Mouse (Mus musculus) limb, embryonic 14.5 days (tissue): ENCODE measurements around the gene Cd44. TPM values are rescaled to one million over a fixed set of nuclear protein-coding genes. Genes with fewer than 3 reads are reported as not detected.

Source experiments
- ATAC-seq: fragments of 200-750 bp; cut with Nextera tagmentation; 2 replicates; pipeline ENCODE4 v1.8.0; 2017; ENCODE audit warnings: low read depth, moderate number of reproducible peaks, moderate TSS enrichment; ENCODE audit not compliant: low FRiP score
- DNase-seq: peaks from one replicate; pipeline ENCODE4 v3.0.0-alpha.2; 2015; ENCODE audit warnings: low spot score
- H3K27ac ChIP-seq: fragments of 300-500 bp; sonication (generic); replicated peaks from 2 replicates; pipeline ENCODE4 v1.5.1; 2014; ENCODE audit warnings: low read depth, mild to moderate bottlenecking, low read length, moderate library complexity, mixed read lengths
- H3K27me3 ChIP-seq: fragments of 300-500 bp; sonication (generic); 2 replicates; pipeline ENCODE4 v1.6.1; 2014; ENCODE audit warnings: low read length, mixed read lengths; ENCODE audit not compliant: control insufficient read depth, insufficient read depth
- H3K36me3 ChIP-seq: fragments of 300-500 bp; sonication (generic); 2 replicates; pipeline ENCODE4 v1.6.1; 2014; ENCODE audit warnings: mild to moderate bottlenecking, low read length, moderate library complexity, mixed read lengths; ENCODE audit not compliant: control insufficient read depth, insufficient read depth
- H3K4me1 ChIP-seq: fragments of 300-500 bp; sonication (generic); 2 replicates; pipeline ENCODE4 v1.6.1; 2014; ENCODE audit warnings: antibody characterized with exemption, low read length, mixed read lengths; ENCODE audit not compliant: control insufficient read depth, insufficient read depth
- H3K4me2 ChIP-seq: fragments of 300-500 bp; sonication (generic); replicated peaks from 2 replicates; pipeline ENCODE4 v1.6.1; 2014; ENCODE audit warnings: low read depth, mild to moderate bottlenecking, low read length, moderate library complexity; ENCODE audit not compliant: severe bottlenecking
- H3K4me3 ChIP-seq: fragments of 300-500 bp; sonication (generic); replicated peaks from 2 replicates; pipeline ENCODE4 v1.5.1; 2014; ENCODE audit warnings: low read length
- H3K9ac ChIP-seq: fragments of 300-500 bp; sonication (generic); 2 replicates; pipeline ENCODE4 v1.6.1; 2014; ENCODE audit warnings: mild to moderate bottlenecking, low read depth, low read length, moderate library complexity; ENCODE audit not compliant: severe bottlenecking
- H3K9me3 ChIP-seq: fragments of 300-500 bp; sonication (generic); 2 replicates; pipeline ENCODE4 v1.6.1; 2016; ENCODE audit warnings: low read length; ENCODE audit not compliant: control insufficient read depth
- POLR2A ChIP-seq: fragments of 200-500 bp; IDR thresholded peaks from 2 replicates; pipeline ENCODE4 v1.8.0; 2012; ENCODE audit warnings: inconsistent platforms, mild to moderate bottlenecking, moderate library complexity, borderline replicate concordance; ENCODE audit not compliant: insufficient read depth, insufficient read length; ENCODE audit errors: extremely low read depth
- WGBS: fragments of 180-500 bp; shearing (Covaris S2); extraction: QIAGEN DNeasy Blood & Tissue Kit; methylation state at CpG from one replicate; pipeline ENCODE4 v1.1.7; 2014; 5-methylcytosine and 5-hydroxymethylcytosine counted together
- polyA plus RNA-seq, 2 experiments: library from polyadenylated mRNA; depleted of rRNA in 1 of 2; stranded (reverse) in 1 of 2; unstranded in 1 of 2; fragments of >200 nt; fragmentation: Nextera tagmentation in 1 of 2; extraction: Ambion mirVana in 1 of 2; gene quantifications; 2 replicates each; pipeline versions ENCODE4 v1.2.1 to v1.2.3; 2012 to 2014

Cd44 gene
- polyA plus RNA-seq, 2 experiments, result 29.3 to 46.3 TPM

- no peaks in the 10 kb centered on the region for H3K4me1 ChIP-seq
- no peak for TF ChIP-seq POLR2A
- H3K4me3 ChIP-seq, result no peak overlapping the region
- no peak overlapping the region for H3K9ac ChIP-seq
- ATAC-seq (no peak), DNase-seq (no peak)
- no peaks in the 10 kb centered on the region for H3K36me3 ChIP-seq
- no peak overlapping the region for H3K4me2 ChIP-seq
- WGBS, result 87% methylated on average over 3 of the region's 3 CpGs
- no peak overlapping the region for H3K27ac ChIP-seq
- no peaks in the 10 kb centered on the region for H3K9me3 ChIP-seq
- H3K27me3 ChIP-seq, result no peaks in the 10 kb centered on the region
These were observed 123.3 kb downstream of the Cd44 start for GRCm38 (mm10) chr2:102778208-102778607.

- Histone ChIP-seq H3K4me3 (no peak overlapping the region), H3K9me3 (no peaks in the 10 kb centered on the region; the same call in 1 of the 2 replicates), H3K4me1 (no peaks in the 10 kb centered on the region), H3K4me2 (no peak overlapping the region), H3K9ac (no peak overlapping the region), H3K36me3 (no peaks in the 10 kb centered on the region), H3K27ac (no peak overlapping the region), H3K27me3 (no peaks in the 10 kb centered on the region)
- no peak for ATAC-seq
- 68% methylated on average over 1 of the region's 1 CpGs for WGBS
- TF ChIP-seq POLR2A, result no peak
- no peak for DNase-seq
These were observed 125.9 kb downstream of the Cd44 start for GRCm38 (mm10) chr2:102775561-102775960.

- H3K4me3 ChIP-seq, result no peak overlapping the region
- no peak overlapping the region for H3K27ac ChIP-seq
- H3K4me1 ChIP-seq, result no peaks in the 10 kb centered on the region
- H3K4me2 ChIP-seq, result no peak overlapping the region
- H3K36me3 ChIP-seq, result no peaks in the 10 kb centered on the region
- H3K9ac ChIP-seq, result no peak overlapping the region
- no peaks in the 10 kb centered on the region for H3K27me3 ChIP-seq
- no peak for TF ChIP-seq POLR2A
- 76% methylated on average over 4 of the region's 4 CpGs for WGBS
- ATAC-seq, result no peak
- peaks cover 3% of the 10 kb centered on the region; the same call in 1 of the 2 replicates for H3K9me3 ChIP-seq
- DNase-seq, result no peak
These were observed 126.8 kb downstream of the Cd44 start for GRCm38 (mm10) chr2:102774700-102775099.

GRCm38 (mm10) chr2:102772276-102772675 lies 129.2 kb downstream of the Cd44 start:
- ATAC-seq, result no peak
- peaks cover 3% of the 10 kb centered on the region; the same call in 1 of the 2 replicates for H3K9me3 ChIP-seq
- no peaks in the 10 kb centered on the region for H3K36me3 ChIP-seq
- no peak overlapping the region for H3K4me3 ChIP-seq
- no peaks in the 10 kb centered on the region for H3K4me1 ChIP-seq
- WGBS, result 94% methylated on average over 5 of the region's 5 CpGs
- no peak for TF ChIP-seq POLR2A
- no peaks in the 10 kb centered on the region for H3K27me3 ChIP-seq
- H3K4me2 ChIP-seq, result no peak overlapping the region
- no peak overlapping the region for H3K27ac ChIP-seq
- no peak for DNase-seq
- no peak overlapping the region for H3K9ac ChIP-seq

GRCm38 (mm10) chr2:102771304-102771703 lies 130.2 kb downstream of the Cd44 start:
- Histone ChIP-seq H3K36me3 (no peaks in the 10 kb centered on the region), H3K4me1 (no peaks in the 10 kb centered on the region), H3K9ac (no peak overlapping the region), H3K27ac (no peak overlapping the region), H3K4me3 (no peak overlapping the region), H3K27me3 (no peaks in the 10 kb centered on the region), H3K4me2 (no peak overlapping the region), H3K9me3 (peaks cover 3% of the 10 kb centered on the region; the same call in 1 of the 2 replicates)
- 93% methylated on average over 1 of the region's 1 CpGs for WGBS
- DNase-seq, result no peak
- no peak for ATAC-seq
- TF ChIP-seq POLR2A, result no peak

GRCm38 (mm10) chr2:102768267-102768666 lies 133.2 kb downstream of the Cd44 start:
- ATAC-seq, result no peak
- 70% methylated on average over 3 of the region's 3 CpGs for WGBS
- no peak overlapping the region for H3K4me2 ChIP-seq
- no peak overlapping the region for H3K27ac ChIP-seq
- H3K9ac ChIP-seq, result no peak overlapping the region
- H3K4me1 ChIP-seq, result no peaks in the 10 kb centered on the region
- peaks cover 3% of the 10 kb centered on the region; the same call in 1 of the 2 replicates for H3K9me3 ChIP-seq
- no peaks in the 10 kb centered on the region for H3K27me3 ChIP-seq
- DNase-seq, result no peak
- no peak overlapping the region for H3K4me3 ChIP-seq
- no peak for TF ChIP-seq POLR2A
- H3K36me3 ChIP-seq, result no peaks in the 10 kb centered on the region
